Mouse (Mus musculus) layer of hippocampus, adult 2 months (tissue): ENCODE measurements around the gene Sprr1b. TPM values are rescaled to one million over a fixed set of nuclear protein-coding genes. Genes with fewer than 3 reads are reported as not detected.
"Not testable (repeated sequence)": the region's sequence is repeated elsewhere in the genome, so short reads cannot be mapped to it uniquely, and the experiment has no call there.

Experiments
- DNase-seq, 2 experiments: peaks; one replicate each; pipeline ENCODE4 v3.0.0; 2022; ENCODE audit warnings: low spot score in 2 of 2
- H3K27ac ChIP-seq: fragments of 200-600 bp; 2 replicates; pipeline ENCODE4 v1.8.1; 2022
- H3K4me3 ChIP-seq: fragments of 200-600 bp; 2 replicates; pipeline ENCODE4 v1.8.1; 2022; ENCODE audit warnings: mild to moderate bottlenecking
- CTCF ChIP-seq: fragments of 200-600 bp; conservative IDR thresholded peaks from 2 replicates; pipeline ENCODE4 v1.8.1; 2022; ENCODE audit warnings: antibody characterized with exemption, mild to moderate bottlenecking, moderate library complexity
- long read RNA-seq, 2 experiments: library from polyadenylated mRNA; stranded (forward); transcript quantifications; one replicate each; pipeline ENCODE4 v2.0.0; 2021; ENCODE audit warnings: borderline mapping rate in 2 of 2
- total RNA-seq, 2 experiments: library from RNA; stranded (reverse); gene quantifications; 2 replicates each; pipeline ENCODE4 v1.2.3; 2021

Sprr1b gene
- total RNA-seq, result not detected
- long read RNA-seq, experiment 1, result 0 reads
- long read RNA-seq, experiment 2, result 0 reads

DNA sequence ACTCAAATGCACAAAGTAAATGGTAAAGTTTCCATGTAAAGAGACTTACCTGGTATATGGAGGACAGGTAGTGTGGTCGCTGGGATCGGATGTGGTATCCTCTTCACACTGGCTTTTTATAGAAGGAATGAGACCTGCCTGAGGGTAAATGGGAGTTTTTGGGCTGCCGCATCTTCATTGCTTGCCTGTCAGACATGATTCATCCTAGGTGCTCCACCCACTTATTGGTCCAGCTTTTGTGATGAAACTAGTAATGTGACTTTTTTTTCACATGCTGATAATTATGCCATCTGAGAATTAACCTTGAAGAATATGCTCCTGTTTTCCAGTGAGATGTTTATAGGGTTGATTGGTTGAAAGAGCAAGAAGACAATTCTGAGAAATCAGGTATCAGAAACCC, at the start of gene Sprr1b:
Sprr1b (minus strand) TSS at position 101 of the 400 bp plus-strand sequence.
- H3K27ac ChIP-seq, result no peak within 1 kb of the TSS
- H3K4me3 ChIP-seq, result no peak within 1 kb of the TSS
- TF ChIP-seq CTCF, result no peak
- no peak for DNase-seq

DNA sequence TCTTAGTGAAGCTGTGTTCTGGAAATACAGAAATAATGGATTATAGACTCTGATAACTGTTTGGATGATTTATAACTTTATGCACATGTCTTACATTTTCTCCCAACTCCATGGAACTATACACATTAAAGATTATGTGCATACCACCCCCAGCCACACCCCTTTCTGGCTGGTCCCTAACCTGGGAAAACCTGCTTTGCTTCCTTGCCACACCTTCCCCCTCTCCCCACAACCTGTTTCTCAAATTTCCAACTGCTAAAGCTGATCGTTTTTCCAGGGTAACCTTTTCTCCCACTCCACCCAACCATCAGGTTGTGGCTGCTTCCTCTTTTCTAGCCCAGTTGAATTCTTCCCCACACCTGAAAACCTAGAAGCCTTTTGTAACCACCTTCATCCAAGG, 47.7 kb upstream of the Sprr1b start:
- Histone ChIP-seq H3K27ac (no peak overlapping the region), H3K4me3 (no peak overlapping the region)
- TF ChIP-seq CTCF, result no peak
- DNase-seq, result no peak

GRCm38 (mm10) chr3:92485863-92486262, 47.3 kb upstream of the Sprr1b start, which contains the start of gene Sprr1a:
Gene Sprr1a (minus strand): TSS chr3:92485895.
- no peak within 1 kb of the TSS for H3K4me3 ChIP-seq
- no peak for TF ChIP-seq CTCF

DNA sequence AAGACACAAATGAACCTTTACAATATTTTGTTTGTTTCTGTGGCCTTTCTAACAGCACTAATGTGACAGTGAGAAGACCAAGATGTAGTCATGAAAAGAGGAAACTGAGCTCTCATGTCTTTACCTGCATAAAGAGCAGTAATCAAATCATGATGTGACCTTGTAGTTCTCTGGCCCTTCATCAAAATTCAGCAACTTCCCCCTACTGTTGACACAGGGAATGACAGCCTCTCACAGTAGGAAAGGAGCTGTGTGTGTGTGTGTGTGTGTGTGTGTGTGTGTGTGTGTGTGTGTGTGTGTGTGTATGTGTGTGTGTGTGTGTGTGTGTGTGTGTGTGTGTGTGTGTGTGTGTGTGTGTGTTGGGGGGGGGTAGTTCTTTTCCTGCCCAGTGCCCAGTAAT, 42.7 kb upstream of the Sprr1b start:
- TF ChIP-seq CTCF, result peak; percentile 41
- not testable (repeated sequence) for H3K27ac ChIP-seq, DNase-seq, H3K4me3 ChIP-seq

More at GRCm38 (mm10) chr3:92485863-92486262, 47.3 kb upstream of the Sprr1b start, which contains the start of gene Sprr1a:
- H3K27ac ChIP-seq, result no peak within 1 kb of the TSS
- no peak for DNase-seq

GRCm38 (mm10) chr3:92470111-92470510, 31.5 kb upstream of the Sprr1b start:
- no peak overlapping the region for H3K27ac ChIP-seq
- DNase-seq, result no peak
- no peak overlapping the region for H3K4me3 ChIP-seq
- TF ChIP-seq CTCF, result no peak

GRCm38 (mm10) chr3:92467424-92467823, 28.8 kb upstream of the Sprr1b start:
- no peak for DNase-seq
- TF ChIP-seq CTCF, result no peak
- no peak overlapping the region for H3K27ac ChIP-seq
- H3K4me3 ChIP-seq, result no peak overlapping the region

DNA sequence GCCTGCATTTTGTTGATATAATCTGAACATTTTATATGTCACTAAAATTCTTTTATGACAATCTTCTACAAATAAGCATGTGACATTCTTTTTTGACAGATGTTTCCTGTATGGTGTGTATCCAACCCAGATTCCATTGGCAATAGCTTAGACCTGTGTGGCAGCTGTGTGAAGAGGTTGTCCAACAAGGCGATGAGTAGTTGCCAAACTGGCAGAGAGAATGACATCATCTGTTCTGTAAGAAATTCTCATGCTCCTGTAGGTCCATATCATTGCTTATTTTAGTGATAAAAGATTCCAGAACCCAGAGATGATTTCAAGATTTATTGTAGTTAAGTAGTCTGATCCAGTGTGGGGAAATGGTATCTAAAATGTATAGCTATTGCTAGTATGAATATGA, 28.0 kb upstream of the Sprr1b start:
- no peak overlapping the region for H3K27ac ChIP-seq
- H3K4me3 ChIP-seq, result no peak overlapping the region
- DNase-seq, result no peak
- no peak for TF ChIP-seq CTCF

- Histone ChIP-seq H3K27ac (no peak within 1 kb of the TSS), H3K4me3 (no peak within 1 kb of the TSS)
- DNase-seq, result no peak
- TF ChIP-seq CTCF, result no peak
These were observed 20.0 kb upstream of the Sprr1b start, which contains the start of gene Sprr3 for GRCm38 (mm10) chr3:92458620-92459019. Gene Sprr3 (minus strand): TSS chr3:92458720.

- TF ChIP-seq CTCF, result no peak
- H3K4me3 ChIP-seq, result no peak overlapping the region
- H3K27ac ChIP-seq, result no peak overlapping the region
- DNase-seq, result no peak
These were observed 16.6 kb upstream of the Sprr1b start for GRCm38 (mm10) chr3:92455151-92455550.

DNA sequence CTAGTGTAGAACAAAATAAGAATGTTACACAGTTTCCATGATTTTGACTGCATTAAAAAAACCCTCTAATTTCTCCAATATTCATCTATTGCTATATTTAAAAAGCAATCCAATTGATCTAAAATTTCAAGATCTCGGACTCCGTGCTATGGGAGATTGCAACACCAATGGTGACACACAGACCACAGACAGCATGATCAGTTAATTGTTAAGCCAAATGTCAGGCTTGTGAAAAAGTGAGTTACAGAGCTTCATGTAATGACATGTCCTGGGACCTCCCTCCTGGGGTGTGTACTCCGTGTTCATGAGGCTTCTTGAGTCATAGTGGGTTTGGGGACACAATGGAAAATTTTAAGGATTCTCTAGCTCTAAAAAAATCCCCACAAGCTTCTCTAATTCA, 1.6 kb upstream of the Sprr1b start:
- Histone ChIP-seq H3K27ac (no peak overlapping the region), H3K4me3 (no peak overlapping the region)
- TF ChIP-seq CTCF, result no peak
- DNase-seq, result no peak

DNA sequence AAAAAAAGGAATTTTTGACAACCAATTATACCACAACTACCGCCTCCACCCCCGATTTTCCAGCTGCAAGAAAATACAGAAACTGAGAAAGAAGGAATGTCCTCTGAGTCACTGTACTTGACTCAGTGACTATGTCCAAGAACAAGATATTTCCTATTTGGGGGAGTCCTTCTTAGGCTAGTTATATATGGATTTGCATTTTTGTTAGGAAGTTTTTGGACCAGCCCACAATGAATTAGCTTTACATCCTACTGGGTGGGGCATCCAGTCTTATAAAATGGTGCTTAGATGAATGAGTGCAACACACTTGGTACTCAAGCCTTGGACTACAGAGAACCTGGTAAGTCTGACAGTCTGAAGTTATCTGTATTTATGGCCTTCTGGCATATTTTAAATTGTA, 6.3 kb downstream of the Sprr1b start, which contains the start of gene Sprr2k:
Sprr2k (plus strand) TSS at position 301 of the 400 bp plus-strand sequence.
- no peak for DNase-seq
- no peak within 1 kb of the TSS for H3K4me3 ChIP-seq
- TF ChIP-seq CTCF, result no peak
- no peak within 1 kb of the TSS for H3K27ac ChIP-seq

- H3K27ac ChIP-seq, result no peak within 1 kb of the TSS
- TF ChIP-seq CTCF, result no peak
- H3K4me3 ChIP-seq, result no peak within 1 kb of the TSS
- DNase-seq, result no peak
These were observed 9.3 kb downstream of the Sprr1b start, which contains the start of gene Gm9774 for GRCm38 (mm10) chr3:92429323-92429722. Gene Gm9774 (minus strand): TSS chr3:92429423.

DNA sequence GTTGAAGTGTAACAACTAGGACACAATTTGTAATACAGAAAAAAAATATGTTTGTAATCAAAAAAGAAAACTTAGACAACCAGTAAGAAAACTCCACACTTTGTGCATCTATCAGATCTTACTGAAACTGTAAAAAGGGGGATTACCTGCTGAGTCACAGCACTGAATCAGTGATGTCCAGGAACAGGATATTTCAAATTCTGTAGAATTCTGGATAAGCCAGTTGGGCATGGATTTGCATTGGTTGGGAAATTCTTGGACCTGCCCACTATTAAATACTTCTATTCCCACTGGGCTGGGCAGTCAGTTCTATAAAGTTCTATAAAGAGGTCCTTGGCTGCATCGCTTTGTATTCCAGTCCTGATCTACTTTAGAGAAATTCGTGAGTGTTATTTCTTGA, 20.8 kb downstream of the Sprr1b start, which contains the start of gene Sprr2j-ps:
Sprr2j-ps (plus strand) TSS at position 301 of the 400 bp plus-strand sequence.
- Histone ChIP-seq H3K4me3 (no peak within 1 kb of the TSS), H3K27ac (no peak within 1 kb of the TSS)
- no peak for TF ChIP-seq CTCF
- no peak for DNase-seq

- no peak within 1 kb of the TSS for H3K27ac ChIP-seq
- H3K4me3 ChIP-seq, result no peak within 1 kb of the TSS
- no peak for DNase-seq
- TF ChIP-seq CTCF, result no peak
These were observed 30.9 kb downstream of the Sprr1b start, which contains the start of gene Sprr2i for GRCm38 (mm10) chr3:92407691-92408090. Gene Sprr2i (plus strand): TSS chr3:92407991.
